Mouse (Mus musculus) neural tube, embryonic 14.5 days (tissue): ENCODE results near the gene Kmt2a. TPM values are rescaled to one million over a fixed set of nuclear protein-coding genes. Genes with fewer than 3 reads are reported as not detected.

ENCODE experiments used
- ATAC-seq: fragments of 200-750 bp; cut with Nextera tagmentation; 2 replicates; pipeline ENCODE4 v1.8.0; 2017; ENCODE audit warnings: low read depth, mild to moderate bottlenecking, moderate TSS enrichment, moderate library complexity
- H3K27ac ChIP-seq: fragments of 300-500 bp; sonication (generic); 2 replicates; pipeline ENCODE4 v1.5.1; 2014; ENCODE audit warnings: low read depth, mild to moderate bottlenecking, control low read depth, low read length, moderate library complexity, mixed read lengths
- H3K27me3 ChIP-seq: fragments of 300-500 bp; sonication (generic); 2 replicates; pipeline ENCODE4 v1.6.1; 2014; ENCODE audit warnings: low read length; ENCODE audit not compliant: control insufficient read depth, insufficient read depth
- H3K36me3 ChIP-seq: fragments of 300-500 bp; sonication (generic); 2 replicates; pipeline ENCODE4 v1.6.1; 2014; ENCODE audit warnings: low read length, mixed read lengths; ENCODE audit not compliant: control insufficient read depth, insufficient read depth
- H3K4me1 ChIP-seq: fragments of 300-500 bp; sonication (generic); 2 replicates; pipeline ENCODE4 v1.6.1; 2014; ENCODE audit warnings: low read length; ENCODE audit not compliant: control insufficient read depth, insufficient read depth
- H3K4me2 ChIP-seq: fragments of 300-500 bp; sonication (generic); 2 replicates; pipeline ENCODE4 v1.6.1; 2014; ENCODE audit warnings: mild to moderate bottlenecking, low read depth, low read length, control low read depth
- H3K4me3 ChIP-seq: fragments of 300-500 bp; sonication (generic); 2 replicates; pipeline ENCODE4 v1.5.1; 2014; ENCODE audit warnings: low read depth, low read length, control low read depth, mixed read lengths
- H3K9ac ChIP-seq: fragments of 300-500 bp; sonication (generic); replicated peaks from 2 replicates; pipeline ENCODE4 v1.6.1; 2014; ENCODE audit warnings: low read depth, mild to moderate bottlenecking, control low read depth, low read length, mixed read lengths
- H3K9me3 ChIP-seq: fragments of 300-500 bp; sonication (generic); 2 replicates; pipeline ENCODE4 v1.6.1; 2016; ENCODE audit warnings: low read length; ENCODE audit not compliant: control insufficient read depth
- WGBS: fragments of 180-500 bp; shearing (Covaris S2); extraction: QIAGEN DNeasy Blood & Tissue Kit; methylation state at CpG from one replicate; pipeline ENCODE4 v1.1.7; 2014; 5-methylcytosine and 5-hydroxymethylcytosine counted together
- polyA plus RNA-seq: library from polyadenylated mRNA; unstranded; fragments of >200 nt; fragmentation: Nextera tagmentation; extraction: Ambion mirVana; gene quantifications from 2 replicates; pipeline ENCODE4 v1.2.1, GENCODE M21; 2014

Kmt2a gene
- polyA plus RNA-seq, 1 experiment from 2014 or later, result 23.1 TPM

DNA sequence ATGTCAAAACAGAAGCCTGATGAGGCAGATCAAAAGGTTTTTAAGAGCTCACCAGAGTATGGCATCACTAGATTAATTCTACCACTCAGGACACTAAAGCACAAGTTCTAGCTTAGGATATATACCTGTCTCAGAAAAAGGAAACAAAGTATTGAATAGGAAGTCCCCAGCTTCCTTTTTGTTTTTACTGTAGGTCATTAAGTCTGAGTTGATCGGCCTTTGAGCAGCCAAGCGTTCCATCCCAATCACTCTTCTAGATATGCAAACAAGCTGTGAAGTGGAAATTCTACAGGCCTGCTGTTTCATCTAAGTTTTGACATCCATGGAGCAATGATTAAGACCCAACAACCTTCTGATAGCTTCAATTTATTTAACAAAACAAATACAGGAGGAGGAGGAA, 120.2 kb downstream of the Kmt2a start:
- H3K9me3 ChIP-seq, result no peaks in the 10 kb centered on the region
- no peak for ATAC-seq
- H3K4me1 ChIP-seq, result peaks cover 8% of the 10 kb centered on the region; the same call in 1 of the 2 replicates
- H3K27me3 ChIP-seq, result no peaks in the 10 kb centered on the region
- H3K4me2 ChIP-seq, result no peak overlapping the region
- 82% methylated on average over 2 of the region's 2 CpGs for WGBS
- peaks cover 12% of the 10 kb centered on the region for H3K36me3 ChIP-seq
- no peak overlapping the region for H3K9ac ChIP-seq
- H3K4me3 ChIP-seq, result no peak overlapping the region
- no peak overlapping the region for H3K27ac ChIP-seq

Other genes starting within 250 kb of the Kmt2a start
- not detected in 2 replicates for gene Treh, start 208.1 kb downstream of the Kmt2a start, polyA plus RNA-seq
- gene Phldb1, start 146.1 kb downstream of the Kmt2a start, polyA plus RNA-seq, result 38.8 and 45.5 TPM in 2 replicates
- gene Arcn1, start 113.5 kb downstream of the Kmt2a start, polyA plus RNA-seq, result 153 and 177 TPM in 2 replicates
- 160 and 170 TPM in 2 replicates for gene Ift46, start 113.4 kb downstream of the Kmt2a start, polyA plus RNA-seq
- 19.1 and 21.1 TPM in 2 replicates for gene Tmem25, start 82.0 kb downstream of the Kmt2a start, polyA plus RNA-seq
- gene Ttc36, start 78.2 kb downstream of the Kmt2a start, polyA plus RNA-seq, result 1.1 TPM in 1 of 2 replicates, not detected in the other
- gene Atp5l, start 39.4 kb upstream of the Kmt2a start, polyA plus RNA-seq, result 756 and 860 TPM in 2 replicates
- gene Ube4a, start 84.3 kb upstream of the Kmt2a start, polyA plus RNA-seq, result 48.3 and 52.8 TPM in 2 replicates
- gene Cd3g, start 99.1 kb upstream of the Kmt2a start, polyA plus RNA-seq, result 0.22 TPM in 1 of 2 replicates, not detected in the other
- gene Cd3d, start 100.5 kb upstream of the Kmt2a start, polyA plus RNA-seq, result not detected in 2 replicates
- gene Cd3e, start 128.3 kb upstream of the Kmt2a start, polyA plus RNA-seq, result 0.31 TPM in 1 of 2 replicates, not detected in the other
- 0.99 TPM in 1 of 2 replicates, not detected in the other for gene Mpzl2, start 158.5 kb upstream of the Kmt2a start, polyA plus RNA-seq
- 1.0 and 1.4 TPM in 2 replicates for gene Mpzl3, start 173.9 kb upstream of the Kmt2a start, polyA plus RNA-seq
- 0.22 TPM in 1 of 2 replicates, not detected in the other for gene Jaml, start 197.9 kb upstream of the Kmt2a start, polyA plus RNA-seq
- 9.3 and 11.2 TPM in 2 replicates for gene Scn2b, start 236.5 kb upstream of the Kmt2a start, polyA plus RNA-seq